Mouse (Mus musculus) C2C12 (cell line): ENCODE measurements at regions not wholly inside any gene's neighbourhood (a gene's known extent, or its start where the extent isn't known, plus 50 kb on each side); places are given as distances from the start of the nearest gene placed in this dataset.

Experiments
- H3K27me3 ChIP-seq: one replicate; pipeline ENCODE4 v1.6.1; 2011; ENCODE audit not compliant: control insufficient read depth, insufficient read depth, insufficient read length
- H3K36me3 ChIP-seq: one replicate; pipeline ENCODE4 v1.6.1; 2011; ENCODE audit not compliant: control insufficient read depth, insufficient read depth
- H3K4me3 ChIP-seq: one replicate; pipeline ENCODE4 v1.5.1; 2011; ENCODE audit warnings: mild to moderate bottlenecking, control low read depth; ENCODE audit not compliant: poor library complexity, insufficient read depth, severe bottlenecking
- H3K79me2 ChIP-seq: one replicate; pipeline ENCODE4 v1.6.1; 2011; ENCODE audit not compliant: control insufficient read depth, insufficient read depth
- H3K79me3 ChIP-seq: one replicate; pipeline ENCODE4 v1.6.1; 2011; ENCODE audit warnings: low read depth, control low read depth
- H3ac ChIP-seq: one replicate; pipeline ENCODE3; 2011; ENCODE audit warnings: low read depth; ENCODE audit not compliant: control insufficient read depth, insufficient read length
- CEBPB ChIP-seq: IDR thresholded peaks from one replicate; pipeline ENCODE4 v1.6.1; 2011; ENCODE audit warnings: low read depth, mild to moderate bottlenecking, control low read depth, moderate library complexity
- CTCF ChIP-seq: IDR thresholded peaks from one replicate; pipeline ENCODE4 v1.5.1; 2011; ENCODE audit not compliant: control insufficient read depth, insufficient read depth, insufficient read length
- FOSL1 ChIP-seq: IDR thresholded peaks from one replicate; pipeline ENCODE4 v1.8.0; 2011; ENCODE audit warnings: mild to moderate bottlenecking, low read length; ENCODE audit not compliant: poor library complexity, insufficient read depth, severe bottlenecking
- MAX ChIP-seq: IDR thresholded peaks from one replicate; pipeline ENCODE4 v1.6.1; 2011; ENCODE audit warnings: mild to moderate bottlenecking, control low read depth
- MYOD1 ChIP-seq: IDR thresholded peaks from one replicate; pipeline ENCODE4 v1.6.1; 2011; ENCODE audit warnings: low read depth; ENCODE audit not compliant: control insufficient read depth, insufficient read length
- MYOG ChIP-seq: IDR thresholded peaks from one replicate; pipeline ENCODE4 v1.6.1; 2011; ENCODE audit not compliant: control insufficient read depth, insufficient read length; ENCODE audit errors: extremely low read depth
- USF1 ChIP-seq: IDR thresholded peaks from one replicate; pipeline ENCODE4 v1.6.1; 2011; ENCODE audit warnings: low read depth, mild to moderate bottlenecking, control low read depth, moderate library complexity

GRCm38 (mm10) chr19:27537066-27537465, 107.4 kb upstream of the Pum3 start:
- Histone ChIP-seq H3K36me3 (no peaks in the 10 kb centered on the region), H3K4me3 (no peak overlapping the region), H3K27me3 (no peaks in the 10 kb centered on the region), H3K79me3 (no peaks in the 10 kb centered on the region), H3K79me2 (no peaks in the 10 kb centered on the region), H3ac (no peak overlapping the region)
- no peak for TF ChIP-seq MAX
- TF ChIP-seq USF1: no peak
- no peak for TF ChIP-seq FOSL1
- TF ChIP-seq CEBPB: no peak
- TF ChIP-seq MYOG: no peak
- no peak for TF ChIP-seq MYOD1
- TF ChIP-seq CTCF: no peak

GRCm38 (mm10) chr19:27527940-27528558, 98.4 kb upstream of the Pum3 start:
- Histone ChIP-seq H3K79me2 (no peaks in the 10 kb centered on the region), H3ac (no peak overlapping the region), H3K27me3 (no peaks in the 10 kb centered on the region), H3K36me3 (no peaks in the 10 kb centered on the region), H3K79me3 (no peaks in the 10 kb centered on the region), H3K4me3 (no peak overlapping the region)
- TF ChIP-seq USF1: no peak
- no peak for TF ChIP-seq MYOD1
- no peak for TF ChIP-seq MYOG
- no peak for TF ChIP-seq MAX
- TF ChIP-seq FOSL1: no peak
- TF ChIP-seq CTCF: no peak
- TF ChIP-seq CEBPB: no peak

GRCm38 (mm10) chr19:27519326-27520061, 89.9 kb upstream of the Pum3 start:
- H3K36me3 ChIP-seq: no peaks in the 10 kb centered on the region
- H3K4me3 ChIP-seq: no peak overlapping the region
- no peak for TF ChIP-seq MAX
- TF ChIP-seq MYOG: no peak
- TF ChIP-seq MYOD1: no peak
- no peak for TF ChIP-seq CEBPB
- TF ChIP-seq USF1: no peak
- no peak for TF ChIP-seq FOSL1
- TF ChIP-seq CTCF: no peak
- H3K27me3 ChIP-seq: no peaks in the 10 kb centered on the region
- no peaks in the 10 kb centered on the region for H3K79me2 ChIP-seq
- no peaks in the 10 kb centered on the region for H3K79me3 ChIP-seq
- no peak overlapping the region for H3ac ChIP-seq

GRCm38 (mm10) chr19:27514267-27514666, 84.6 kb upstream of the Pum3 start:
- H3ac ChIP-seq: no peak overlapping the region
- H3K79me2 ChIP-seq: no peaks in the 10 kb centered on the region
- H3K27me3 ChIP-seq: no peaks in the 10 kb centered on the region
- H3K4me3 ChIP-seq: no peak overlapping the region
- no peak for TF ChIP-seq MYOG
- no peak for TF ChIP-seq MYOD1
- no peak for TF ChIP-seq USF1
- no peak for TF ChIP-seq CEBPB
- no peak for TF ChIP-seq FOSL1
- TF ChIP-seq MAX: no peak
- TF ChIP-seq CTCF: no peak
- no peaks in the 10 kb centered on the region for H3K79me3 ChIP-seq
- no peaks in the 10 kb centered on the region for H3K36me3 ChIP-seq

GRCm38 (mm10) chr19:27513535-27513934, 83.9 kb upstream of the Pum3 start:
- TF ChIP-seq FOSL1 (no peak), CTCF (no peak), MYOG (no peak)
- H3ac ChIP-seq: no peak overlapping the region
- no peaks in the 10 kb centered on the region for H3K79me3 ChIP-seq
- H3K4me3 ChIP-seq: no peak overlapping the region
- H3K79me2 ChIP-seq: no peaks in the 10 kb centered on the region
- H3K27me3 ChIP-seq: no peaks in the 10 kb centered on the region
- no peaks in the 10 kb centered on the region for H3K36me3 ChIP-seq

- Histone ChIP-seq H3K4me3 (no peak overlapping the region), H3K79me2 (no peaks in the 10 kb centered on the region), H3K36me3 (no peaks in the 10 kb centered on the region), H3ac (no peak overlapping the region), H3K79me3 (no peaks in the 10 kb centered on the region), H3K27me3 (no peaks in the 10 kb centered on the region)
- TF ChIP-seq MYOG (no peak), USF1 (no peak), MYOD1 (no peak), CEBPB (no peak), MAX (no peak), CTCF (no peak), FOSL1 (no peak)
Measured at GRCm38 (mm10) chr19:27511340-27511739, 81.7 kb upstream of the Pum3 start.
